Mouse (Mus musculus): ENCODE results near the gene Baz1b.

Baz1b gene

GRCm38 (mm10) chr5:135186621-135187348 lies at the start of gene Baz1b:
Baz1b (plus strand) TSS chr5:135187264.
- WGBS, result under 1% methylated on average over 57 of the region's 57 CpGs

- 79% methylated on average over 2 of the region's 2 CpGs for WGBS
Observed at GRCm38 (mm10) chr5:135139881-135140280, 47.2 kb upstream of the Baz1b start.

GRCm38 (mm10) chr5:135144469-135144868 lies 42.6 kb upstream of the Baz1b start:
- 65% methylated on average over 4 of the region's 4 CpGs for WGBS

- WGBS, result 75% methylated on average over 3 of the region's 3 CpGs
Observed at GRCm38 (mm10) chr5:135145532-135145931, 41.5 kb upstream of the Baz1b start.

GRCm38 (mm10) chr5:135148715-135149052 lies 38.4 kb upstream of the Baz1b start:
- whole genome bisulfite sequencing, result under 1% methylated on average over 13 of the region's 13 CpGs

GRCm38 (mm10) chr5:135149053-135149819 lies 37.8 kb upstream of the Baz1b start, which contains the start of gene Tbl2:
Tbl2 (plus strand) TSS chr5:135149657.
- under 1% methylated on average over 63 of the region's 63 CpGs for WGBS

GRCm38 (mm10) chr5:135149820-135150178 lies 37.3 kb upstream of the Baz1b start:
- 0% methylated on average over 23 of the region's 23 CpGs for WGBS

- 97% methylated on average over 4 of the region's 4 CpGs for WGBS
Observed at GRCm38 (mm10) chr5:135156496-135156895, 30.6 kb upstream of the Baz1b start.

- WGBS, result 48% methylated on average over 4 of the region's 4 CpGs
Observed at GRCm38 (mm10) chr5:135161221-135161620, 25.8 kb upstream of the Baz1b start.

- 66% methylated on average over 7 of the region's 7 CpGs for WGBS
Observed at GRCm38 (mm10) chr5:135161650-135162049, 25.4 kb upstream of the Baz1b start.

- WGBS, result 88% methylated on average over 8 of the region's 8 CpGs
Observed at GRCm38 (mm10) chr5:135162361-135162760, 24.7 kb upstream of the Baz1b start.

GRCm38 (mm10) chr5:135162821-135163220 lies 24.2 kb upstream of the Baz1b start:
- WGBS, result 92% methylated on average over 6 of the region's 6 CpGs

GRCm38 (mm10) chr5:135166909-135167308 lies 20.2 kb upstream of the Baz1b start:
- 89% methylated on average over 4 of the region's 4 CpGs for WGBS

- WGBS, result 96% methylated on average over 4 of the region's 4 CpGs
Observed at GRCm38 (mm10) chr5:135167469-135167868, 19.6 kb upstream of the Baz1b start.

- 1% methylated on average over 95 of the region's 95 CpGs for WGBS
Observed at GRCm38 (mm10) chr5:135168063-135169062, 18.7 kb upstream of the Baz1b start, which contains the start of gene Bcl7b. Bcl7b (plus strand) TSS chr5:135168283.

- 86% methylated on average over 5 of the region's 5 CpGs for WGBS
Observed at GRCm38 (mm10) chr5:135169479-135169878, 17.6 kb upstream of the Baz1b start.

- WGBS, result 49% methylated on average over 6 of the region's 6 CpGs
Observed at GRCm38 (mm10) chr5:135171688-135172220, 15.3 kb upstream of the Baz1b start.

- WGBS, result 88% methylated on average over 5 of the region's 5 CpGs
Observed at GRCm38 (mm10) chr5:135172986-135173385, 14.1 kb upstream of the Baz1b start.

GRCm38 (mm10) chr5:135178523-135178922 lies 8.5 kb upstream of the Baz1b start:
- 72% methylated on average over 3 of the region's 3 CpGs for WGBS

GRCm38 (mm10) chr5:135178996-135179395 lies 8.1 kb upstream of the Baz1b start:
- WGBS, result 42% methylated on average over 4 of the region's 4 CpGs

- WGBS, result 87% methylated on average over 7 of the region's 7 CpGs
Observed at GRCm38 (mm10) chr5:135179616-135180015, 7.4 kb upstream of the Baz1b start.

All from cerebral cortex, adult 2 months (tissue).